Mouse (Mus musculus): ENCODE results near the gene Tmem260.

Tmem260 gene

DNA sequence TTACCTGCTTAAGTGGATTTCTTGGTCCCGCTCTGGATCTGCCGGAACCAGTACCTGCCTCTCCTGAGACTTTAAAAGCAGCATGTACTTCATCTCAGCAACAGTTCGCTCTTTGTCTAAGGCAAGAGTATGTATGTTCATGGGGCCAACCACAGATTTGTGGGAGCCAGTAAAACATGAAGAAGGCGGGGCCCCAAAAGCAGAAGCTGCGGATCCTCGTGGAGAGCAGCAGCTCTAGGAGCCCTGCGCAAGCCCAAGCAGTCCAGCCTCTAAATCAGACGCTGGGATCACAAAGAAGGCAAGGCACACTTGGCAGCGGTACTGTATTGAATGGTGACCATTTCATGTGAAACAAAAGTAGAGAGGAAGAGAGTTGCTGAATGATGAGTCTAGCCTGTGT lies 107.8 kb downstream of the Tmem260 start:
- DNase-seq (ENCODE audit: low read depth, low spot score): no peak

DNA sequence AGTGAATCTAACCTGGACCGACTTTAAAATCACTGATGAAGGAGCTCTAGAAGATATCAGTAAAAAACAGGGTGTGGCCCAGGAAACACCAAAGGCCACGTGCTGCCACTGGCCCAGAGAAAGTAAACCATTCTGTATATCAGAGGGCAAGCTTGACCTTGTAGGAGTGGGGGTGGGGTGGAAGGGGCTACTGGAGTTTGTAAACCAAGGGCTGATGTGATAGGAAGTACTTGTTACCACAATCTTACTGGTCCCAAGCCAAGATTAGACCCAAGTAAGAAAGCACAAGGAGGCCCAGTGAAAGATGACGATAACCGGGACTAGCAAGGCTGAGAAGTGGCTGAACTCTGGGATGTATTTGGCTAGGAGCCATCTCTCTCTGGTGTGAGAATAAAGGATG lies 113.1 kb downstream of the Tmem260 start:
- no peak for DNase-seq (ENCODE audit: low read depth, low spot score)

DNA sequence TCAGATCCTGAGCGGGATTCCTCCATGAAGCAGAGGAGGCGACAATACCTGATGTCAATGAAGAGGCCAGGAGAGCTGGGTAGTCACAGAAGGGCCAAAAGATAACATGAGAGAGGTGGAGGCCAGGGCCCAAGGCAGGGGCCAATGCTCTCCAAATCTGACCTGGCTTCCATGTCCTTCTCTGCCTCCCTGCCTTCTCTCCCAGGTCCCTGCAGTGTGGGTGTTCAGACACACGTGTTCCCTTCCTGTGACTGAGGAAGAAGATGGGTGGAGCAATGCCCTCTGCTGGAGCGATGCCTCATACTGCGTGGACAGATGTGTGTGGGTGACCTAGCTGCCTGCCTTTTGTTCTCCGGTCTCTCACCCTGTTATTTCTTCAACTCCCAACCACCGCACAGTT lies 113.8 kb downstream of the Tmem260 start:
- no peak for DNase-seq (ENCODE audit: low read depth, low spot score)

DNA sequence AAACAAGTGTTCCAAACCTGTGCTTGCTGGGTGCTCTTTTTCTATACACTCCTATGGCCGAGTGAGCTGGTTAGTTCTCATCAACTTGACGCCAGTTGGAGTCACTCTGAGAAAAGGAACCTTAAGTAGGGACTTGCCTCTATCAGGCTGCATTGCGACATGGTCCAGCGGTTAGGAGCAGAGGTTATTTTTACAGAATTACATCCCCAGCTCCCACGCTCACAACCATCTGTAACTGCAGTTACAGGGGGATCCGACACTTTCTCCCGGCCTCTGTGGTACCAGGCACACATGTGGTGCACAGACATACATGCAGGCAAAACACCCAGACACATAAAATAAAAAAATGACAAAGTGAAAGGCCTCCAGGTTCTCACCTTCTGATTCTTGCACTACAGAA lies 120.7 kb downstream of the Tmem260 start:
- DNase-seq (ENCODE audit: low read depth, low spot score): no peak
